Mouse (Mus musculus) kidney, adult 9 months (tissue): Measurements from ENCODE around the gene Zfyve19.
A peak's percentile ranks its signal among the peaks of the same experiment; 100 is the strongest.

Experiments
- DNase-seq: peaks from one replicate; pipeline ENCODE4 v3.0.0; 2022

Gene Zfyve19

DNA sequence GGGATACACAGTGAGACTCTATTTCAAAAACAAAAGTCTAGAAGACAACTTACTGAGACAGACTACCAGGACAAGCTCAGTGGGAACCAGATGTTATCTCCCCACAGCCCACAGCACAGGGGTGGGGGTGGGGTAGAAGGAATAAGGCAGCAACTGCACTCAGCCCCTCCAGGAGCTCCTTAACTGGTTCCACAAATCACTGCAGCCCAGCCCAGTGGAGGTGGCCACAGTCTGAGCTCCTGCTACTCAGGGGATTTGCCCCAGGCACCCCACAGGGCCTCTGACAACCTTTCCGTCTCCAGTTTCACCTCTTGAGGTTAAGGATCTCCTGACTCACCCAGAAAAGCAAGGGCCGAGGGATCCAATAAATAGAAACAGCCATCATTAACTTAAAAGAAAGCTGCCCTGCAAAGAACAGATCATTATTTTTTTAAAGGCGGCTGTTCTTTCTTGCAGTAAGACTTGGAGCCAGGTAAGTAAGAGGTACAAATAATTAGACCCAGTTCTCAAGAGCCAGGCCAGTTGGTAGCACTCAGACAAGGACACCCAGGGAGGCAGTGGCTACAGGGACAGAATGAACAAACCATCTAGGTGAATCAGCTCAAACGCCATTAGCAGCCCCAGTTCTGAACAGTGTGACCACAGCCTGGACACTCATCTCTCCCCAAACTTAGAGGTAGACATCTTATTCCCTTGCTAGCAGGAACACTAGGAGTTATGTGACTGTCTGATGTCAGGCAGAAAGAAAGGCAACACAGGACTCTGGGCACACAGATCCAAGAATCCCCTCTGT, 11.9 kb upstream of the Zfyve19 start:
- no peak for DNase-seq

DNA sequence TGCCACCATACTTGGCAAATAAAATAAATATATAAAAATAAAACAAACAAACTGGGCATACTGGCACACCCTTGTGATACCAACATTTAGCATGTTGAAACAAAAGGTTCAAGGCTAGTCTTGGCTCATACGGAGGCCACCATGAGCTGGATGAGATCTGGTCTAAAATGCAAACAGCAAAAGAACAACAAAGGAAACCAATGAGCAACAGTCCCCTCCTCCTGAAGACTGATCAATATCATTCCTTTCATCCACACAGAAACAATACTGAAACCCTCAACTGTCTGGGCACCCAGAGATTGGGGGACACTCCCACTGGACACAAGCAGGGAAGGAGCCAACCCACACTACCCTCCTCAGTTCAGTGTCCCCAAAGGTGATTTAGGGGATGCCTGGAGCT, 10.9 kb upstream of the Zfyve19 start:
- DNase-seq = no peak

GRCm38 (mm10) chr2:119198049-119198448, 10.4 kb upstream of the Zfyve19 start:
- DNase-seq = no peak

GRCm38 (mm10) chr2:119198934-119199333, 9.5 kb upstream of the Zfyve19 start:
- DNase-seq = no peak

- no peak for DNase-seq
These were observed 5.4 kb upstream of the Zfyve19 start for GRCm38 (mm10) chr2:119202914-119203453.

GRCm38 (mm10) chr2:119203871-119204460, 4.5 kb upstream of the Zfyve19 start:
- no peak for DNase-seq

DNA sequence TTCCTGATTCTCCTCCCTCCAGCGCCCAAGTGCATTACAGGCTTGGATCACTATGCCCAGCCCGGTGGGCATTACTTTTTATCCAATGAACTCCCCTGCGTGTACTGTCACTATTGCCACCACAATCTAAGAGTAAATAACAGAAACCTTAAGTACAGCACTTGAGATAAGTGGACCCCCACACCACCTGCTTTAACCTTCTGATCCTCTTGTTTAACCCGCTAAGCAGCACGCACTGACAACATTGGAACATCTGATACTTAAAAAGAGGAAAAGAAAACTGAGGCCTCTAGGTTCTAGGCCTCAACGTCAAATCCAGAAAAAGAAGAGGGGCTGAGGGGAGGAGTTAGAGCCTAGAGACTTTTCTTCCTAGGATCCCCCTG, 465 bp upstream of the Zfyve19 start:
- no peak for DNase-seq

GRCm38 (mm10) chr2:119209176-119209507, 725 bp downstream of the Zfyve19 start:
- no peak for DNase-seq

DNA sequence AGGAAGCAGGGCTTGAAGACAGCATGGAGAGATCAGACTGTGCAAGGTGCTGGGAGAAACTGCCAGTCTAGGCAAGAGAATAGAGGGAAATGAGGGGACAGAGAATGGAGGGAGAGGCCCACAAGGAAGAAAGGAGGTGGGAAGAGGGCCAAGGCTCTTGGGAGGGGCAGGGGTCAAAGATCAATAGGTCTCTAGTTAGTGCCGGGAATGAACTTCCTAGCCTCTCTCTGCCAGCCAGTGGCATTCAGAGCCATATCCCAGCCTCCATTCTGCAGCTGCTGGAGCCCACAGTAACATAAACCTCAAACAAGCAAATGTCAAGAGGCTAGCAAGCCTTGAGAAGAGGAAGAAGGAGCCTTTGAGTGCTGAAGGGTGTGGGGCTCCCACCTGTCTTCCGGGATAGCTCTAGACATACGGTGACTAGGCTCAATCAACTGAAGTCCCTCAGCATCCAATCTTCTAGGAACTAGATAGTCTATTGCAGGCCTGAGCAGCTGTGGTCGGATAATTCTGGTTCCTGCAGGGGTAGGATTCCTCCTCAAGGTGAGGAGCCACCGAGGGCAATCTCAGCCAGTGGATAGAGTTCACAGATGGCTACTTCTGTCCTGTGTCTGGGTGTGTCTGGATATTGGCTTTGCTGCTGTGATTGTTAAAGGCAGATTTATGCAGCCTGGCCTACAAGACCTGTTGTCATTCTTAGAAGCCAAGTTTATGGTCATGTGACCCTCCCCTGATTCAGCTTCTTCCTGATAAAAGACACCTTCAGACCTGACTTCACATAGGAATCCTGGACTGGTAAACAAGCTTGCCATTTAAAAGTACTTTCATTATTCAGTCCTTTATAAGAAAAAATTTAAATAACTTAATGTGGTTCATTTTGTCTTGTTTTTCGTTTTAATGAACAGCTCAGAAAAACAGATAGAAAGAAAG, 21.6 kb downstream of the Zfyve19 start, which contains the start of gene Ppp1r14d:
Ppp1r14d (minus strand) TSS at position 132 of the 930 bp plus-strand sequence.
- peak; percentile 70 for DNase-seq

- peak; percentile 61 for DNase-seq
These were observed 28.3 kb downstream of the Zfyve19 start for GRCm38 (mm10) chr2:119236682-119237209.

- DNase-seq = peak; percentile 75
These were observed 28.9 kb downstream of the Zfyve19 start, which contains the start of gene Spint1 for GRCm38 (mm10) chr2:119237210-119237870. Gene Spint1 (plus strand): TSS chr2:119237362.

- no peak for DNase-seq
These were observed 29.4 kb downstream of the Zfyve19 start for GRCm38 (mm10) chr2:119237871-119238220.

DNA sequence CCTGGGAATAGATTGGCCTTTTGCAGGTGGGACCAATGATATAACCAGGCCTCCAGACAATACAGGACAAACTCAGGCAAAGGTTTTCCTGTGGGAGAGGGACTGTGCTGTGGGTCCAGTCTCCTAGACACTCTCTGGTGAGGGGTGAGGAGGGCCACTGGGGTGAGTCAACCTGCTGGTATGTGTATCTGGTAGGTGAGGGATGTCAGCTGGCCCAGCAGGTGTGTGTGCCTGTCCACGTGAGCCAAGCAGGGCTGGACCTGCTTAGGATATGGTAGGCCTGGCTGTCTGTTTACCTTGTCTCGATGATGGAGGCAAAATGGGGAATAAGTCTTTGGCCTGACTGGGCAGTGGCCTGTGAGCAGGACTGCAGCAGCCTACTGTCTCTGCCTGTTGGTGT, 30.3 kb downstream of the Zfyve19 start:
- peak; percentile 50 for DNase-seq

GRCm38 (mm10) chr2:119240075-119240818, 31.8 kb downstream of the Zfyve19 start:
- no peak for DNase-seq

DNA sequence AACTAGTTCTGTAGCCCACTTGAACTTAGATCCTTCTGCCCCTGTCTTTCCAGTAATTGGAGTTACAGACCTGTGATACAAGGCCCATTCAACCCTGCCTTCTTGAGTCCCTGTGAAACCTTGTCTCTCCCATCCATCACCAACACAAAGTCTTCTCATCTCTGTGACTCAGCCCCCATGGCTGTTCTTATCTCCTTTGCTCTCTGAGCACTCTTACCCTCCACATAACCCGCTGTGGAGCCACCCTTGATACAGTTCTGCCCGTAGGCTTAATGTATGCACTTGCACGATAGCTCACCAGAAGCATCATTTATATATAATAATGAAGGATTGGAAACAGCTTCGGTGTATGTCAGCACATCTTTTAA, 32.4 kb downstream of the Zfyve19 start:
- no peak for DNase-seq

DNA sequence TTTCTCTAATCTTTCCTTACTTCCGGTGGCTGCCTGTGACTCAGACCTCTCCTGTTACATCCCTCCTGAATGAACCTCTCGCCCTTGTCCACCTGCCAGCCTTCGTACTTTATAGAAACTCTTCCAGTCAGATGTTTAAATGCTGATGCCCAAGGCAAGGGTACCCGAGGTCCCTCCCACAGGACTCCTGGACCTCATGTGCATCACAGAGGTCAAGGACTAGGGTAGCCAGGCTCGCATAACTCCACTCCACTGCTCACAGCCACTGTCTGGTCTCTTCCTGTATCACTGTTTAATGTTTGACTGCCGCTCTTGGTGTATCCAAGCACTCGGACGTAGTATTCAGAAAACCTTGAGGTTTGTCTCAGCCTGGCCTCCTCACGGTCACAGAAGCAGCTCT, 34.1 kb downstream of the Zfyve19 start:
- DNase-seq = peak; percentile 78

DNA sequence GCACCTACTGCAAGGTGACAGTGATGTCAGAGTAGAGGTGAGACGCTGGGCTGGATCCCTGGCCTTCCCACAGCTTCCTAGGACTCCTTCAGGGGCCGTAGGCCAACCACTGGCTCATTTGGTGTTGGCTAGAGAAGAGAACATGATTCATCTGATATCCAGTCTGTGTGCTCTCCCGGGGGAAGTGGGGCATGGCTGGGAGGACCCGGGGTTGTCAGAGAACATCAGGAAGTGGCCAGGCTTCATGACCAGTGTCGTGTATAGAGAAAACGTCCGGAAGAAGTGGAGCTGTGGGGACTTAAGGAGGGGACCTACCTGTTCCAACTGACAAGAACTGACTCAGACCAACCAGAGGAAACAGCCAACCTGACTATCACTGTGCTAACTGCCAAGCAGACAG, 36.8 kb downstream of the Zfyve19 start:
- DNase-seq = no peak

GRCm38 (mm10) chr2:119247904-119248303, 39.5 kb downstream of the Zfyve19 start:
- DNase-seq = no peak

- peak; percentile 57 for DNase-seq
These were observed 41.2 kb downstream of the Zfyve19 start for GRCm38 (mm10) chr2:119249592-119250061.

DNA sequence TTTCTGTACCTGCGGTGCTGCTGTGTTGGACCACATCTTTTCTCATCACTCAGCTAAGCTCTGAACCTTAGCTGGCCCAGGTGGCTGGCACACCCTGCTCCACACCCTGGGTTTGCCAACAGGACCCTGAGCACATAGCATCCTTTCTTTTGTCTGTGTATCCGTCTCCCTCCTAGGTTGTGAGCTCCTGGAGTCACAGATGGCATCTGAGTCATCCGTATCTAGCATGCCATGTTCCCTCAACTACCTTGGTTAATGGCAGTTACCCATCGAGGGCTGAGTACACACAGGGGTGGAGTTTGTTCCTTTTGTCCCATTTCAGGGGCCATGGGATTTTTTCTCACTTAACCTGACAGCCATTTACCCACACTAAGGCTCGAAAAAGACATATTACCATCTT, 42.0 kb downstream of the Zfyve19 start:
- DNase-seq = no peak

DNA sequence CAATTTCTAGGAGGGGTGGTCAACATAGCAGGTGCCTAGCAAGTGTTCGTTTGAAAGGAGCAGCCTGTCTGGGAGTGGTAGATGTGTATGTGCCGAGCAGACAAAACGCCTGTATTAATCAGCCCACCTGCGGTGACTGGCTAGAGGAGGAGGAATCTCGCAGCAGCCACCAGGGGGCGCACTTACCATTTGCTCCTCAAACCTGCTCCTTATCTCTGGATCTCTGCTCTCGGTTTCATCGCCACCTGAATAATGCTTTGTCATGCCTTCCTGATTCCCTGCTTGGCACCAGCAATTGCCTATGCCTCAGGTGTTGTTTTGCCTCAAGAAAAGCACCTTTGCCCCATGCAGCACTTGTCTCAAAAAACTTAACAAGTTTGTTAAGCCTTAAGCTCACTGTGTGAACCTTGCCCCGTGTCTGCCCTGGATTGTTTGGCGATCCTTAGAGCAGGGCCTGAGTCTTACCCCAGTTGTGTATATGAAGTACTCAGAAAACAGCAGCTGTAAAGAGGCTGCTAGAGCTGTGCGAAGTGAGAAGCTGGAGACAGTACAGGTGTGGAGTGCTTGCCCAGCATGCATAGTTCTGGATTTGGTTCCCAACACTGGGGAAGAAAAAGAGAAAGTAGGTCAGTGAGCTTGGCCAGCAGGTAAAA, 42.5 kb downstream of the Zfyve19 start:
- DNase-seq = peak; percentile 95
